Mouse (Mus musculus): ENCODE measurements around the gene Sowahb. TPM values are rescaled to one million over a fixed set of nuclear protein-coding genes. Genes with fewer than 3 reads are reported as not detected.

The Sowahb gene
- polyA plus RNA-seq, 1 experiment from 2014 or later, result 0.03 TPM

DNA sequence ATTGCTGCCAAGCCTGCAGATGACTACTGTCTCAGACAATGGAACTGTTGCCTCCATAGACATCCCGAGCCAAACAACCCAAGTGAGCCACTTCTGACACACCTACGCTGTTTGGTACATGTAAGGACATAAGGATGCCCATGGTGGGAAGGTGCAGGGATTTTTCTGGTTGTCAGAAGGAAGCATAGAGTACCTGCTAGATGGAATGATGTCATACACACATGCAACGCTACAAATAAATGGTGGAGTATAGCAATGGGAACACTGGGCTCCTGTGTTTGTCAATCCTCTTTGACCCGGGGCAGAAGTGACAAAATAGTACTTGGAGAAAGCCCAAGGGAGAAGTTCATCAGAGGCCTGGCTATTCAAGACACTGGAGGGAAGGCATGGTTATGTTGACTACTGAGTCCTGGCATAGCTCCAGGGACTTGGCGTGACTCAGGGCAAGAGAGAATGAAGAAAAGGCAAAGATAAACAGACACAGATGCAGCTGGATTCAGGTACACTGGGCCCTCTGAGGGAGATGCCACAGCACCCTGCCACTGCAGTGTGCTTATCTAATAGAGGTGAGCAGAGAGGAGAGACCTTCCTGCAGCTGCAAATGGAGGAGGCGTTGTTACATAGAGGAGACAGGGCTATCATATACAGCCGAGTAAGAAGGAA is 33.0 kb upstream of the Sowahb start:
- Histone ChIP-seq H3K4me2 (no peak overlapping the region), H3K4me3 (ENCODE audit: low read depth, low read length) (no peak overlapping the region), H3K4me1 (ENCODE audit: control insufficient read depth, insufficient read depth, low read length) (no peaks in the 10 kb centered on the region), H3K27ac (ENCODE audit: low read depth, low read length) (no peak overlapping the region), H3K36me3 (ENCODE audit: control insufficient read depth, insufficient read depth, low read length) (no peaks in the 10 kb centered on the region), H3K9ac (ENCODE audit: low read length) (no peak overlapping the region), H3K27me3 (ENCODE audit: control insufficient read depth, insufficient read depth, low read length) (no peaks in the 10 kb centered on the region), H3K9me3 (ENCODE audit: control insufficient read depth, low read length) (no peaks in the 10 kb centered on the region)
- DNase-seq (ENCODE audit: low spot score, missing footprints) (no peak), ATAC-seq (ENCODE audit: low FRiP score) (no peak)
- 90% methylated on average over 7 of the region's 7 CpGs for WGBS

GRCm38 (mm10) chr5:93060865-93061264 is 16.0 kb upstream of the Sowahb start:
- Histone ChIP-seq H3K27me3 (ENCODE audit: control insufficient read depth, insufficient read depth, low read length) (no peaks in the 10 kb centered on the region), H3K9me3 (ENCODE audit: control insufficient read depth, low read length) (no peaks in the 10 kb centered on the region), H3K9ac (ENCODE audit: low read length) (no peak overlapping the region), H3K27ac (ENCODE audit: low read depth, low read length) (no peak overlapping the region), H3K4me1 (ENCODE audit: control insufficient read depth, insufficient read depth, low read length) (no peaks in the 10 kb centered on the region), H3K36me3 (ENCODE audit: control insufficient read depth, insufficient read depth, low read length) (no peaks in the 10 kb centered on the region), H3K4me2 (no peak overlapping the region), H3K4me3 (ENCODE audit: low read depth, low read length) (no peak overlapping the region)
- WGBS, result 86% methylated on average over 4 of the region's 4 CpGs
- ATAC-seq (ENCODE audit: low FRiP score) (no peak), DNase-seq (ENCODE audit: low spot score, missing footprints) (no peak)

DNA sequence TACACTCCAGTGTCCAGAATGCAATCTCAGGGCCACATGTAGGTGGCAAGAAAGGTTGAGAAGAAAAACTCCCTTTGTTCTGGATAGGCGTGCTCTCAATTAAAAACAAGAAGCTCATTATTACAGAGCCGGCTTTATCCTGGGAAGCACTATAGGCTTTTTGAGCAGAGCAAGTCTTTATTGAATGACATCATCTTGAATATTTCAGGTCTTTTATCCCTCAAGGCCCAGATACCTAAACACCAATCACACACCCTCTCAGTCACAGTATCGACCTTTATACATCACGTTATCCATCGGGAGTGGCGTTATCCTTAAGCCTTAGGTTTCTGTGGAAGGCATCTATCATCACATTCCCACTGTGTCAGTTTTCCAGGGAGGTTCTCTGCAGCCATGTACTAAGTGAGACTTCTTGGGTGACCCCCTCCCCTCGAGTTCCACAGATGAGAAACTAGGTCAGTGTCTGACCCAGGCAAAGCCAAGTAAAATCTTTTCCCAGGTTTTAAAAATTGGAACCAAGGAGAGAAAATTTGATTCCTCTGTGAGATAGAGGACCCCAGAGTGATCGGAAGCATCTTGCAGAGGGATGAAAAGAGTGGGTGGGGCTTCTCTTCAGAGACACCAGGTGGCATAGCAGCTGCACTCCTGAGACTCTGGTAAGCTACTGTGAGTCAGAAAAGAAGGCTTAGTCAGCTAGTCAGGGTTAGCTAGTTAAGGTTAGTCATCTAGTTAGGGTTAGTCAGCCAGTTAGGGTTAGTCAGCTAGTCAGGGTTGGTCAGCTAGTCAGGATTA is 9.0 kb upstream of the Sowahb start:
- H3K27ac ChIP-seq (ENCODE audit: low read depth, low read length), result no peak overlapping the region
- H3K9ac ChIP-seq (ENCODE audit: low read length), result no peak overlapping the region
- peak; percentile 82 for DNase-seq (ENCODE audit: low spot score, missing footprints)
- 65% methylated on average over 8 of the region's 8 CpGs for WGBS
- no peaks in the 10 kb centered on the region for H3K27me3 ChIP-seq (ENCODE audit: control insufficient read depth, insufficient read depth, low read length)
- ATAC-seq (ENCODE audit: low FRiP score), result no peak
- H3K4me2 ChIP-seq, result no peak overlapping the region
- no peaks in the 10 kb centered on the region for H3K9me3 ChIP-seq (ENCODE audit: control insufficient read depth, low read length)
- H3K4me1 ChIP-seq (ENCODE audit: control insufficient read depth, insufficient read depth, low read length), result no peaks in the 10 kb centered on the region
- H3K36me3 ChIP-seq (ENCODE audit: control insufficient read depth, insufficient read depth, low read length), result no peaks in the 10 kb centered on the region
- H3K4me3 ChIP-seq (ENCODE audit: low read depth, low read length), result no peak overlapping the region

DNA sequence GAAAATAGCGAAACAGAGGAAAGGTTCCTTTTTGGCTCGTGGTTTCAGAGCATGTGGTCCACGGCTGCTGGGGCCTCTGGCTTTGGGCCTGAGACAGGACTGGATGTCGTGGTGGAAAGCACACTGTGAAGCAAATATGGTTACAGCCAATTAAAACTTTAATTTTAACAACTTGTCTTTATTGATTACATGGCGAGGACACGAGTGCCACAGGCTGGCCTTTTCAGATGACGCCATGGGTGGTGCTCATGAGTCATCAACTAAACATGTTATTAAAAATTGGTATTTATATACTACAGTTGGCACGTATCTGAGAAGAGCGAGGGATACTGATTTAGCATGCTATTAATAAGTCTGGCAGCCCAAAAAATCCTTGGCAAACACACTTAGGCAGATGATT is 7.1 kb upstream of the Sowahb start:
- 89% methylated on average over 9 of the region's 9 CpGs for WGBS
- peak; percentile 68 for DNase-seq (ENCODE audit: low spot score, missing footprints)
- Histone ChIP-seq H3K4me2 (no peak overlapping the region), H3K9ac (ENCODE audit: low read length) (no peak overlapping the region), H3K4me1 (ENCODE audit: control insufficient read depth, insufficient read depth, low read length) (no peaks in the 10 kb centered on the region), H3K27me3 (ENCODE audit: control insufficient read depth, insufficient read depth, low read length) (peaks cover under 1% of the 10 kb centered on the region), H3K27ac (ENCODE audit: low read depth, low read length) (no peak overlapping the region), H3K9me3 (ENCODE audit: control insufficient read depth, low read length) (no peaks in the 10 kb centered on the region), H3K36me3 (ENCODE audit: control insufficient read depth, insufficient read depth, low read length) (no peaks in the 10 kb centered on the region), H3K4me3 (ENCODE audit: low read depth, low read length) (no peak overlapping the region)
- ATAC-seq (ENCODE audit: low FRiP score), result no peak

- Histone ChIP-seq H3K9me3 (ENCODE audit: control insufficient read depth, low read length) (no peaks in the 10 kb centered on the region), H3K9ac (ENCODE audit: low read length) (no peak overlapping the region), H3K4me2 (no peak overlapping the region), H3K36me3 (ENCODE audit: control insufficient read depth, insufficient read depth, low read length) (no peaks in the 10 kb centered on the region), H3K4me1 (ENCODE audit: control insufficient read depth, insufficient read depth, low read length) (no peaks in the 10 kb centered on the region), H3K4me3 (ENCODE audit: low read depth, low read length) (no peak overlapping the region), H3K27ac (ENCODE audit: low read depth, low read length) (no peak overlapping the region), H3K27me3 (ENCODE audit: control insufficient read depth, insufficient read depth, low read length) (peaks cover 10% of the 10 kb centered on the region)
- 51% methylated on average over 5 of the region's 5 CpGs for WGBS
- ATAC-seq (ENCODE audit: low FRiP score) (no peak), DNase-seq (ENCODE audit: low spot score, missing footprints) (peak; percentile 49)
These were observed 6.2 kb upstream of the Sowahb start for GRCm38 (mm10) chr5:93051041-93051440.

GRCm38 (mm10) chr5:93049971-93050370 is 5.1 kb upstream of the Sowahb start:
- H3K27me3 ChIP-seq (ENCODE audit: control insufficient read depth, insufficient read depth, low read length), result peaks cover 20% of the 10 kb centered on the region
- H3K9ac ChIP-seq (ENCODE audit: low read length), result no peak overlapping the region

DNA sequence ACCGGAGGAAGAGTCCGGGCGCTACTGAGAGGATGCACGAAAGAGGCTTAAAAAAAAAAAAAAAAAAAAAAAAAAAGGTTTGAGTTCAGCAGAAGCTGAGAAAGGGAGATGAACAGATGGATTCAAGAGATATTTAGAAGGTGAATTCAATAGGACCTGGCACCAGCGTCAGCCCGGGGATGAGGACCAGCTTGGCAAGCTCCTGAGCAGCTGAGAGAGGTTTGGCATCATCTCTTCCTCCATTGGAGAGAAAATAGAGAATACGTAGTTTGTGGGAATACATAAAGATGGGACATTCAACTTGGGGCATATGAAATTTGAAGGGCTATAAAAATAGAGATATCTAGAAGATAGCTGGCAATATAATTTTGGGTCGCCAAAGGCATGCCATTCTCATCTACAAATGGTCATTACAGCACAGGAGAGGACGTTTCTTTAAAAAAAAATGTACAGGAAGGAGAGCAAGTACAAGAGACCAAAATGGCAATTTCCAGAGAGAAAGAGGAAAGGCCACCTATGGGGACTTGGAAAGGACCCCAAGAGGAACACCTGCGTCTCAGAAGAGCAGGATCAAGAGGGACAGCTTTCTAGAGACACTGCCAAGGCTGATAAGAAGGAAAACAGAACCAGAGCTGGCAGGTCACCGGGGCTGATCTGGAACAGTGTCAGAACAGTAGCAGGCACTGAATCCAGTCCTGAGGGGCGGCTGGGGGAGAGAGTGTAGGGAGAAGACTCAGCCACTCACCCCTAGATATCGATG is 3.8 kb upstream of the Sowahb start:
- DNase-seq (ENCODE audit: low spot score, missing footprints) (peak; percentile 59), ATAC-seq (ENCODE audit: low FRiP score) (no peak)
- peaks cover 33% of the 10 kb centered on the region for H3K27me3 ChIP-seq (ENCODE audit: control insufficient read depth, insufficient read depth, low read length)
- no peak overlapping the region for H3K9ac ChIP-seq (ENCODE audit: low read length)
- 69% methylated on average over 13 of the region's 13 CpGs for WGBS
- H3K9me3 ChIP-seq (ENCODE audit: control insufficient read depth, low read length), result no peaks in the 10 kb centered on the region
- H3K27ac ChIP-seq (ENCODE audit: low read depth, low read length), result no peak overlapping the region
- H3K4me3 ChIP-seq (ENCODE audit: low read depth, low read length), result no peak overlapping the region
- H3K4me1 ChIP-seq (ENCODE audit: control insufficient read depth, insufficient read depth, low read length), result peaks cover 13% of the 10 kb centered on the region
- H3K4me2 ChIP-seq, result no peak overlapping the region
- no peaks in the 10 kb centered on the region for H3K36me3 ChIP-seq (ENCODE audit: control insufficient read depth, insufficient read depth, low read length)

More at GRCm38 (mm10) chr5:93049971-93050370, 5.1 kb upstream of the Sowahb start:
- ATAC-seq (ENCODE audit: low FRiP score) (no peak), DNase-seq (ENCODE audit: low spot score, missing footprints) (peak; percentile 64)
- H3K27ac ChIP-seq (ENCODE audit: low read depth, low read length), result no peak overlapping the region
- H3K4me2 ChIP-seq, result no peak overlapping the region
- H3K9me3 ChIP-seq (ENCODE audit: control insufficient read depth, low read length), result no peaks in the 10 kb centered on the region
- peaks cover 2% of the 10 kb centered on the region for H3K4me1 ChIP-seq (ENCODE audit: control insufficient read depth, insufficient read depth, low read length)
- 75% methylated on average over 1 of the region's 1 CpGs for WGBS
- no peaks in the 10 kb centered on the region for H3K36me3 ChIP-seq (ENCODE audit: control insufficient read depth, insufficient read depth, low read length)
- H3K4me3 ChIP-seq (ENCODE audit: low read depth, low read length), result no peak overlapping the region

DNA sequence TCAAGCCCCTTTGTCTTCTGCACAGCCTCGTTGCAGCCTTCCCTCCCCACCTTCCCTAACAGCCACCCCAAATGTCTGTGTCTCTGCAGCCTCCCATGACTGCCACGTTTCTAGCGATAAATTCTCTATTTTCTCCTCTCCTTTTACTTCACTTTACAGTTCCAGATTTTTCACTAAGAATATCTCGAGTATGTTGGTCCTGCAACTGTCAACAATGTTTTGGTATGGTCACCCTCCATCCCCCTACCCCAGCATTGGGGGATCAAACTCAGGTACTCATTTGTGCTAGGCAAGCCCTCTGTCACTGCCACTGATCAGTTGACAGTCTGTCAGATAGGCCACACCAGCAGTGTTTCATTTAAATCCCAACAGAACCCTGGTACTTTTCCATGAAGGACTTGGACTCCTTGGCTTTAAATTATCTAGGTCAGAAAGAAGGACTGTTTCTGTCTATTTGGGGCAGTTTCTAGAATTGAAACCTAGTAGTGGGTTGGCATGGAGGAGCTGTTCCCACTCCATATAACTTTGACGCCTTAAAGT is 1.6 kb upstream of the Sowahb start:
- 28% methylated on average over 5 of the region's 5 CpGs for WGBS

DNA sequence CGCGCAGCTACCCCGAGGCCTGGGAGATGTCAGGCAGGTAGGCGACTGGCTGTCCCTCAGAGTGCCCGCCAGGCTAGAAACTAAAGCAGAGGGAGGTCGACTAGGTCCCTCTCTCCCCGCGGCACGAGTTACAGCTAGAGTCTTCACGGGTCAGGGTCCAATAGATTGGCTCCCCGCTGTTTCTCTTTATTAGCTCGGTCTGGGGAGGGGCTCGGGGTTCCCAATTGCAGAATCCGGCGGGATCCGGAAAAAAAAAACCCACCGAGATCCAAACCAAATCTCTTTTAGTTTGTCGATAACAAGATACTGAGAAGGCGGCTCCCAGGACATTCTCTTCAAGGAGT is 521 bp upstream of the Sowahb start:
- Histone ChIP-seq H3K27ac (ENCODE audit: low read depth, low read length) (no peak overlapping the region), H3K36me3 (ENCODE audit: control insufficient read depth, insufficient read depth, low read length) (no peaks in the 10 kb centered on the region), H3K4me1 (ENCODE audit: control insufficient read depth, insufficient read depth, low read length) (peaks cover 13% of the 10 kb centered on the region), H3K9ac (ENCODE audit: low read length) (no peak overlapping the region), H3K4me3 (ENCODE audit: low read depth, low read length) (peak overlapping the region; percentile 41), H3K9me3 (ENCODE audit: control insufficient read depth, low read length) (no peaks in the 10 kb centered on the region), H3K27me3 (ENCODE audit: control insufficient read depth, insufficient read depth, low read length) (peaks cover 51% of the 10 kb centered on the region), H3K4me2 (peak overlapping the region; percentile 79)
- ATAC-seq (ENCODE audit: low FRiP score), result no peak
- DNase-seq (ENCODE audit: low spot score, missing footprints), result no peak
- WGBS, result under 1% methylated on average over 19 of the region's 19 CpGs

More for the DNA sequence above, 1.6 kb upstream of the Sowahb start:
- Histone ChIP-seq H3K4me1 (ENCODE audit: control insufficient read depth, insufficient read depth, low read length) (peaks cover 13% of the 10 kb centered on the region), H3K9ac (ENCODE audit: low read length) (no peak overlapping the region), H3K27ac (ENCODE audit: low read depth, low read length) (no peak overlapping the region), H3K27me3 (ENCODE audit: control insufficient read depth, insufficient read depth, low read length) (peaks cover 51% of the 10 kb centered on the region), H3K4me2 (no peak overlapping the region), H3K36me3 (ENCODE audit: control insufficient read depth, insufficient read depth, low read length) (no peaks in the 10 kb centered on the region), H3K4me3 (ENCODE audit: low read depth, low read length) (no peak overlapping the region), H3K9me3 (ENCODE audit: control insufficient read depth, low read length) (no peaks in the 10 kb centered on the region)
- DNase-seq (ENCODE audit: low spot score, missing footprints) (no peak), ATAC-seq (ENCODE audit: low FRiP score) (no peak)

Data from midbrain, embryonic 11.5 days (tissue).